Mouse (Mus musculus) CH12.LX (cell line): Measurements from ENCODE around the gene Hsd17b7. TPM values are rescaled to one million over a fixed set of nuclear protein-coding genes. Genes with fewer than 3 reads are reported as not detected.

Experiments
- DNase-seq: peaks from one replicate; pipeline ENCODE4 v3.0.0-alpha.2; 2013; ENCODE audit errors: extremely low read depth
- H3K27ac ChIP-seq: 2 replicates; pipeline ENCODE4 v1.5.1; 2012; ENCODE audit warnings: low read depth, mild to moderate bottlenecking, control low read depth, moderate library complexity; ENCODE audit not compliant: insufficient read depth
- H3K27me3 ChIP-seq: replicated peaks from 2 replicates; pipeline ENCODE3; 2012; ENCODE audit warnings: inconsistent platforms
- H3K36me3 ChIP-seq, 2 experiments: replicated peaks in 1 of 2; 2 replicates each; pipeline versions ENCODE3 to v1.6.1; 2012; ENCODE audit warnings: inconsistent platforms in 1 of 2, low read length in 1 of 2, mild to moderate bottlenecking in 1 of 2, mixed read lengths in 1 of 2, moderate library complexity in 1 of 2; ENCODE audit not compliant: control insufficient read depth in 1 of 2, insufficient read depth in 1 of 2
- H3K4me1 ChIP-seq, 2 experiments: 2 replicates each; pipeline ENCODE4 v1.6.1; 2012; ENCODE audit warnings: inconsistent platforms in 1 of 2, moderate library complexity in 1 of 2; ENCODE audit not compliant: insufficient read depth in 2 of 2, control insufficient read depth in 1 of 2
- H3K4me2 ChIP-seq: 2 replicates; pipeline ENCODE4 v1.6.1; 2012; ENCODE audit warnings: low read depth, mild to moderate bottlenecking, control low read depth; ENCODE audit not compliant: poor library complexity, insufficient read depth, severe bottlenecking
- H3K4me3 ChIP-seq, 3 experiments: fragments of 150-350 bp in 1 of 3; sonication (generic) in 1 of 3; replicated peaks in 1 of 3; 2 replicates each; pipeline versions ENCODE3 to v1.5.1; 2011 to 2012; ENCODE audit warnings: low read depth in 2 of 3, low read length in 2 of 3, mild to moderate bottlenecking in 2 of 3, moderate library complexity in 2 of 3, control low read depth in 1 of 3, improper control_type of control experiment in 1 of 3, inconsistent platforms in 1 of 3, mixed read lengths in 1 of 3; ENCODE audit not compliant: poor library complexity in 1 of 3
- H3K79me2 ChIP-seq: replicated peaks from 2 replicates; pipeline ENCODE4 v1.6.1; 2012; ENCODE audit warnings: mild to moderate bottlenecking, moderate library complexity; ENCODE audit not compliant: control insufficient read depth, poor library complexity, insufficient read depth, severe bottlenecking; ENCODE audit errors: extremely low read depth
- H3K9ac ChIP-seq: 2 replicates; pipeline ENCODE4 v1.6.1; 2012; ENCODE audit warnings: low read depth, mild to moderate bottlenecking, control low read depth, moderate library complexity; ENCODE audit not compliant: insufficient read depth
- H3K9me3 ChIP-seq: replicated peaks from 2 replicates; pipeline ENCODE3; 2012; ENCODE audit warnings: low read length, inconsistent platforms, mixed read lengths
- CHD1 ChIP-seq: IDR thresholded peaks from 2 replicates; pipeline ENCODE4 v1.6.1; 2012; ENCODE audit warnings: low read depth, low read length, improper control_type of control experiment, inconsistent platforms
- CHD2 ChIP-seq: IDR thresholded peaks from 2 replicates; pipeline ENCODE4 v1.6.1; 2011; ENCODE audit warnings: low read length, improper control_type of control experiment
- CTCF ChIP-seq, 2 experiments: IDR thresholded peaks in 1 of 2; conservative IDR thresholded peaks in 1 of 2; 2 replicates each; pipeline ENCODE4 v1.5.1; 2011 to 2012; ENCODE audit warnings: low read depth in 2 of 2, low read length in 2 of 2, improper control_type of control experiment in 1 of 2, inconsistent platforms in 1 of 2, mild to moderate bottlenecking in 1 of 2, moderate library complexity in 1 of 2
- EP300 ChIP-seq: IDR thresholded peaks from 2 replicates; pipeline ENCODE4 v1.6.1; 2011; ENCODE audit warnings: low read length, improper control_type of control experiment
- GABPA ChIP-seq: IDR thresholded peaks from 2 replicates; pipeline ENCODE4 v1.6.1; 2012; ENCODE audit warnings: low read depth, low read length, improper control_type of control experiment, inconsistent platforms; ENCODE audit not compliant: insufficient replicate concordance
- HCFC1 ChIP-seq: IDR thresholded peaks from 2 replicates; pipeline ENCODE4 v1.6.1; 2012; ENCODE audit warnings: low read depth, mild to moderate bottlenecking, inconsistent platforms, low read length, improper control_type of control experiment
- IRF4 ChIP-seq: IDR thresholded peaks from 2 replicates; pipeline ENCODE4 v1.6.1; 2014; ENCODE audit warnings: low read depth, mild to moderate bottlenecking, inconsistent platforms, low read length, improper control_type of control experiment
- JUND ChIP-seq: conservative IDR thresholded peaks from 2 replicates; pipeline ENCODE4 v1.6.1; 2011; ENCODE audit warnings: low read depth, low read length, improper control_type of control experiment
- KAT2A ChIP-seq: IDR thresholded peaks from 2 replicates; pipeline ENCODE4 v1.6.1; 2012; ENCODE audit warnings: low read length, improper control_type of control experiment, inconsistent platforms; ENCODE audit not compliant: insufficient replicate concordance
- MAFK ChIP-seq: IDR thresholded peaks from 2 replicates; pipeline ENCODE4 v1.6.1; 2011; ENCODE audit warnings: low read length, improper control_type of control experiment; ENCODE audit not compliant: insufficient replicate concordance
- MEF2A ChIP-seq: IDR thresholded peaks from 2 replicates; pipeline ENCODE4 v1.6.1; 2014; ENCODE audit warnings: low read depth, mild to moderate bottlenecking, inconsistent platforms, low read length, improper control_type of control experiment, borderline replicate concordance
- MYC ChIP-seq: IDR thresholded peaks from 2 replicates; pipeline ENCODE4 v1.6.1; 2011; ENCODE audit warnings: low read depth, mild to moderate bottlenecking, improper control_type of control experiment, low read length
- POLR2A ChIP-seq: IDR thresholded peaks from 2 replicates; pipeline ENCODE4 v1.6.1; 2011; ENCODE audit warnings: low read depth, mild to moderate bottlenecking, improper control_type of control experiment, low read length
- POLR2AphosphoS2 ChIP-seq: IDR thresholded peaks from 2 replicates; pipeline ENCODE4 v1.6.1; 2011; ENCODE audit warnings: low read depth, low read length, improper control_type of control experiment
- RAD21 ChIP-seq: IDR thresholded peaks from 2 replicates; pipeline ENCODE4 v1.6.1; 2011; ENCODE audit warnings: low read depth, mild to moderate bottlenecking, low read length, improper control_type of control experiment, moderate library complexity
- SIN3A ChIP-seq: IDR thresholded peaks from 2 replicates; pipeline ENCODE4 v1.6.1; 2012; ENCODE audit warnings: low read length, improper control_type of control experiment, inconsistent platforms
- TBP ChIP-seq: conservative IDR thresholded peaks from 2 replicates; pipeline ENCODE4 v1.6.1; 2011; ENCODE audit warnings: low read depth, low read length, improper control_type of control experiment
- TCF12 ChIP-seq: IDR thresholded peaks from 2 replicates; pipeline ENCODE4 v1.6.1; 2014; ENCODE audit warnings: low read depth, mild to moderate bottlenecking, inconsistent platforms, low read length, improper control_type of control experiment
- USF1 ChIP-seq: IDR thresholded peaks from 2 replicates; pipeline ENCODE4 v1.6.1; 2014; ENCODE audit warnings: low read depth, mild to moderate bottlenecking, inconsistent platforms, low read length, improper control_type of control experiment
- ZC3H11A ChIP-seq: IDR thresholded peaks from 2 replicates; pipeline ENCODE4 v1.6.1; 2012; ENCODE audit warnings: low read depth, mild to moderate bottlenecking, inconsistent platforms, low read length, improper control_type of control experiment
- ZKSCAN1 ChIP-seq: IDR thresholded peaks from 2 replicates; pipeline ENCODE4 v1.6.1; 2012; ENCODE audit warnings: low read depth, inconsistent platforms, low read length, improper control_type of control experiment, borderline replicate concordance
- ZMIZ1 ChIP-seq: IDR thresholded peaks from 2 replicates; pipeline ENCODE4 v1.6.1; 2012; ENCODE audit warnings: low read depth, mild to moderate bottlenecking, inconsistent platforms, low read length, improper control_type of control experiment
- ZNF384 ChIP-seq: IDR thresholded peaks from 2 replicates; pipeline ENCODE4 v1.6.1; 2012; ENCODE audit warnings: low read depth, low read length, improper control_type of control experiment, inconsistent platforms
- dilution Hi-C: fragments of 300-500 bp; cut with MboI; formaldehyde crosslinking; loops from 2 replicates; pipeline ENCODE4 v1.14.3; 2020; ENCODE audit warnings: low sequenced_read_pairs; ENCODE audit not compliant: extremely low pct_unique_long_range_greater_than_20kb, extremely low pct_ligation_motif_present
- in situ Hi-C: fragments of 300-500 bp; cut with MboI; formaldehyde crosslinking; loops from 3 replicates; pipeline ENCODE4 v1.14.3; 2019; ENCODE audit warnings: low sequenced_read_pairs, low pct_ligation_motif_present, low pct_unique_long_range_greater_than_20kb, mixed read lengths
- polyA plus RNA-seq: library from polyadenylated mRNA; unstranded; fragments of >175 nt; gene quantifications from 2 replicates; pipeline ENCODE4 v1.2.1, GENCODE M21; 2012; ENCODE audit warnings: low read depth; ENCODE audit not compliant: insufficient read length
- total RNA-seq, 2 experiments: library from RNA; depleted of rRNA; stranded (reverse); fragments of 300-350 nt in 1 of 2; fragments of >200 nt in 1 of 2; gene quantifications; 2 replicates each; pipeline ENCODE4 v1.2.3; 2012 to 2014

Gene Hsd17b7
- total and polyA plus RNA-seq, 3 experiments: 7.5 to 29.7 (median 13.9) TPM

GRCm38 (mm10) chr1:170014784-170015183 is 45.7 kb upstream of the Hsd17b7 start:
- H3K9ac ChIP-seq: no peak overlapping the region
- no peak overlapping the region for H3K27ac ChIP-seq
- H3K9me3 ChIP-seq: peaks cover 21% of the 10 kb centered on the region
- dilution Hi-C loops: no loop called here
- peaks cover 2% of the 10 kb centered on the region for H3K27me3 ChIP-seq
- in situ Hi-C loops: no loop called here
- no peak for DNase-seq
- H3K79me2 ChIP-seq: no peaks in the 10 kb centered on the region
- TF ChIP-seq EP300 (no peak), TBP (no peak), RAD21 (no peak), ZKSCAN1 (no peak), GABPA (no peak), IRF4 (no peak), SIN3A (no peak), ZNF384 (no peak), POLR2AphosphoS2 (no peak), ZMIZ1 (no peak), ZC3H11A (no peak), TCF12 (no peak), MEF2A (no peak), HCFC1 (no peak), MYC (no peak), CTCF (conservative IDR thresholded peaks at IDR 0.05 in 1 of 2, IDR thresholded peaks at IDR 0.05 in 1 of 2; ENCODE audit: low read depth in 2 of 2, low read length in 2 of 2) (no peak), CHD1 (no peak)
- TF ChIP-seq, all 38 proteins: peak for 0
- Histone ChIP-seq H3K4me3 (no peak overlapping the region), H3K36me3 (no peaks in the 10 kb centered on the region), H3K4me1 (no peaks in the 10 kb centered on the region), H3K4me2 (no peak overlapping the region)

- dilution Hi-C loops: no loop called here
- TF ChIP-seq EP300: no peak
- TF ChIP-seq KAT2A: no peak
- TF ChIP-seq GABPA: no peak
- no peak for TF ChIP-seq ZMIZ1
- TF ChIP-seq USF1: no peak
- TF ChIP-seq RAD21: no peak
- no peak for TF ChIP-seq POLR2A
- no peak for TF ChIP-seq CTCF (conservative IDR thresholded peaks at IDR 0.05 in 1 of 2, IDR thresholded peaks at IDR 0.05 in 1 of 2; ENCODE audit: low read depth in 2 of 2, low read length in 2 of 2)
- TF ChIP-seq CHD2: no peak
- no peak for TF ChIP-seq MEF2A
- no peak for TF ChIP-seq JUND
- TF ChIP-seq MAFK: no peak
- TF ChIP-seq CHD1: no peak
- no peak overlapping the region for H3K27ac ChIP-seq
- no peaks in the 10 kb centered on the region for H3K79me2 ChIP-seq
- no peak overlapping the region for H3K9ac ChIP-seq
- H3K4me2 ChIP-seq: no peak overlapping the region
- no peaks in the 10 kb centered on the region for H3K36me3 ChIP-seq
- no peak overlapping the region for H3K4me3 ChIP-seq
- H3K4me1 ChIP-seq: peaks cover 4 to 8% of the 10 kb centered on the region in 2 experiments; a peak in 3 of 4 replicates
- H3K27me3 ChIP-seq: peaks cover 2% of the 10 kb centered on the region
- no peak for DNase-seq
- H3K9me3 ChIP-seq: peaks cover 5% of the 10 kb centered on the region
- in situ Hi-C loops: no loop called here
Measured at GRCm38 (mm10) chr1:170010716-170011505, 41.9 kb upstream of the Hsd17b7 start.
